Mouse (Mus musculus) embryonic fibroblast, embryonic 13.5 days (primary cell): ENCODE results near the gene Shank1.

Source experiments
- CTCF ChIP-seq: IDR thresholded peaks from 2 replicates; pipeline ENCODE4 v1.5.1; 2011; ENCODE audit warnings: mild to moderate bottlenecking, control low read depth, low read length, moderate library complexity, borderline replicate concordance; ENCODE audit not compliant: insufficient read depth
- POLR2A ChIP-seq: IDR thresholded peaks from 2 replicates; pipeline ENCODE4 v1.6.1; 2011; ENCODE audit warnings: low read depth, mild to moderate bottlenecking, control low read depth, low read length, moderate library complexity

GRCm38 (mm10) chr7:44343459-44344015 lies 33.5 kb downstream of the Shank1 start:
- no peak for TF ChIP-seq CTCF
- no peak for TF ChIP-seq POLR2A
